Mouse (Mus musculus) ES-Bruce4 (cell line): ENCODE results near the gene Surf2. TPM values are rescaled to one million over a fixed set of nuclear protein-coding genes. Genes with fewer than 3 reads are reported as not detected.

Experiments used
- H3K27ac ChIP-seq: 2 replicates; pipeline ENCODE4 v1.5.1; 2012; ENCODE audit warnings: low read length, inconsistent platforms; ENCODE audit not compliant: insufficient read depth
- H3K27me3 ChIP-seq: 2 replicates; pipeline ENCODE4 v1.6.1; 2012; ENCODE audit warnings: mild to moderate bottlenecking, low read length, inconsistent platforms; ENCODE audit not compliant: control insufficient read depth, poor library complexity, insufficient read depth, severe bottlenecking
- H3K36me3 ChIP-seq: 2 replicates; pipeline ENCODE4 v1.6.1; 2012; ENCODE audit warnings: inconsistent platforms, mild to moderate bottlenecking, low read length, moderate library complexity; ENCODE audit not compliant: control insufficient read depth, poor library complexity, insufficient read depth, severe bottlenecking
- H3K4me1 ChIP-seq: one replicate; pipeline ENCODE4 v1.8.1; 2011; ENCODE audit warnings: low read length; ENCODE audit not compliant: control insufficient read depth, insufficient read depth
- H3K4me3 ChIP-seq: 2 replicates; pipeline ENCODE4 v1.5.1; 2011; ENCODE audit warnings: low read depth, mild to moderate bottlenecking, low read length
- H3K9ac ChIP-seq: 2 replicates; pipeline ENCODE4 v1.6.1; 2012; ENCODE audit warnings: low read depth, mild to moderate bottlenecking, inconsistent platforms; ENCODE audit not compliant: poor library complexity, severe bottlenecking
- H3K9me3 ChIP-seq: replicated peaks from 2 replicates; pipeline ENCODE4 v1.6.1; 2012; ENCODE audit warnings: mild to moderate bottlenecking, low read length, inconsistent platforms; ENCODE audit not compliant: control insufficient read depth, poor library complexity, insufficient read depth, severe bottlenecking
- CTCF ChIP-seq: IDR thresholded peaks from one replicate; pipeline ENCODE4 v1.8.1; 2011; ENCODE audit warnings: low read depth, low read length
- EP300 ChIP-seq: IDR thresholded peaks from 2 replicates; pipeline ENCODE4 v1.6.1; 2011; ENCODE audit warnings: low read depth, low read length; ENCODE audit not compliant: insufficient read depth
- POLR2A ChIP-seq: IDR thresholded peaks from one replicate; pipeline ENCODE4 v1.8.1; 2011; ENCODE audit warnings: low read length; ENCODE audit not compliant: insufficient read depth
- polyA plus RNA-seq: library from polyadenylated mRNA; stranded (reverse); fragments of >200 nt; gene quantifications from 2 replicates; pipeline ENCODE4 v1.2.4, GENCODE M21; 2011; ENCODE audit warnings: low read depth; ENCODE audit not compliant: missing spikeins, insufficient read depth, insufficient read length

Gene Surf2
- polyA plus RNA-seq, 1 experiment = 62.5 TPM

- Histone ChIP-seq H3K9me3 (no peaks in the 10 kb centered on the region), H3K27me3 (no peaks in the 10 kb centered on the region), H3K36me3 (peaks cover 17% of the 10 kb centered on the region), H3K9ac (peak within 1 kb of the TSS; percentile 73), H3K27ac (peak within 1 kb of the TSS; percentile 52), H3K4me1 (no peaks in the 10 kb centered on the region), H3K4me3 (peak within 1 kb of the TSS; percentile 92)
- no peak for TF ChIP-seq EP300
- TF ChIP-seq CTCF = no peak
- peak; percentile 50 for TF ChIP-seq POLR2A
Measured at GRCm38 (mm10) chr2:26963923-26964723, 48.0 kb downstream of the Surf2 start, which contains the start of gene Rexo4. TSS of gene Rexo4 (minus strand) at chr2:26964386.

GRCm38 (mm10) chr2:26964724-26965370 lies 48.7 kb downstream of the Surf2 start:
- no peaks in the 10 kb centered on the region for H3K4me1 ChIP-seq
- H3K9ac ChIP-seq = peak overlapping the region; percentile 73
- H3K36me3 ChIP-seq = peaks cover 14% of the 10 kb centered on the region
- no peaks in the 10 kb centered on the region for H3K9me3 ChIP-seq
- TF ChIP-seq POLR2A (no peak), EP300 (no peak)
- peak overlapping the region; percentile 92 for H3K4me3 ChIP-seq
- H3K27ac ChIP-seq = no peak overlapping the region
- no peaks in the 10 kb centered on the region for H3K27me3 ChIP-seq

GRCm38 (mm10) chr2:26967262-26967661 lies 51.1 kb downstream of the Surf2 start:
- Histone ChIP-seq H3K9me3 (no peaks in the 10 kb centered on the region), H3K4me3 (no peak overlapping the region), H3K36me3 (no peaks in the 10 kb centered on the region), H3K4me1 (no peaks in the 10 kb centered on the region), H3K27me3 (no peaks in the 10 kb centered on the region), H3K9ac (no peak overlapping the region), H3K27ac (no peak overlapping the region)
- TF ChIP-seq CTCF (peak; percentile 4), EP300 (no peak)

Other genes with a start within 250 kb of the Surf2 start
- not detected in 2 replicates for gene Lcn4, start 245.1 kb upstream of the Surf2 start, polyA plus RNA-seq
- not detected in 2 replicates for gene Abo, start 51.4 kb upstream of the Surf2 start, polyA plus RNA-seq
- gene Surf6, start 13.5 kb upstream of the Surf2 start, polyA plus RNA-seq = 48.3 and 48.5 TPM in 2 replicates
- gene Med22, start 5.7 kb upstream of the Surf2 start, polyA plus RNA-seq = 11.1 and 12.6 TPM in 2 replicates
- 717 and 722 TPM in 2 replicates for gene Rpl7a, start 5.6 kb upstream of the Surf2 start, polyA plus RNA-seq
- gene Surf1, start 163 bp downstream of the Surf2 start, polyA plus RNA-seq = 40.6 and 41.1 TPM in 2 replicates
- 109 and 122 TPM in 2 replicates for gene Surf4, start 17.6 kb downstream of the Surf2 start, polyA plus RNA-seq
- gene Stkld1, start 17.7 kb downstream of the Surf2 start, polyA plus RNA-seq = not detected in 2 replicates
- gene Rexo4, start 48.0 kb downstream of the Surf2 start, polyA plus RNA-seq = 58.6 and 62.4 TPM in 2 replicates
- not detected in 2 replicates for gene Adamts13, start 57.0 kb downstream of the Surf2 start, polyA plus RNA-seq
- gene Cacfd1, start 93.6 kb downstream of the Surf2 start, polyA plus RNA-seq = 17.5 and 17.8 TPM in 2 replicates
- gene Slc2a6, start 111.6 kb downstream of the Surf2 start, polyA plus RNA-seq = 1.5 and 3.9 TPM in 2 replicates
- gene Mymk, start 155.8 kb downstream of the Surf2 start, polyA plus RNA-seq = not detected in 2 replicates
- not detected in 2 replicates for gene Adamtsl2, start 163.0 kb downstream of the Surf2 start, polyA plus RNA-seq
- gene Fam163b, start 226.1 kb downstream of the Surf2 start, polyA plus RNA-seq = 0.52 and 0.67 TPM in 2 replicates
- not detected in 2 replicates for gene Dbh, start 248.9 kb downstream of the Surf2 start, polyA plus RNA-seq